9 mouse cellular contexts compared by ENCODE assay signal in genomic region chr11:50376156-50376790, GRCm38 (mm10). TPM values are rescaled to one million over a fixed set of nuclear protein-coding genes. Genes with fewer than 3 reads are reported as not detected.
A peak's percentile ranks its signal among the peaks of the same experiment; 100 is the strongest.
DNase-seq lines count a peak whose midpoint lies in the region; ATAC-seq and TF ChIP-seq lines count a peak whose summit lies in the region.
"Had no signal": no experiment of that assay in that cellular context is flagged by ENCODE, and none has a peak within 500 bp of the region (broad histone marks: within the 10 kb centered on the region; RNA-seq: fewer than 3 reads in every experiment).

No protein-coding gene starts in this region.

- peak overlapping the region; percentile 91 for H3K4me2 ChIP-seq in hindbrain, embryonic 11.5 days (replicated peaks; ENCODE audit: low read depth, low read length)
- peak overlapping the region; percentile 77 for H3K4me2 ChIP-seq in midbrain, embryonic 14.5 days (ENCODE audit: low read length)

- 50% methylated on average over 10 of the region's 10 CpGs for WGBS in heart, adult 2 months
- WGBS in hindbrain, embryonic 11.5 days, result 30% methylated on average over 10 of the region's 10 CpGs
- 18% methylated on average over 10 of the region's 10 CpGs for WGBS in midbrain, embryonic 14.5 days

- ATAC-seq in hindbrain, embryonic 11.5 days (ENCODE audit: low FRiP score), result no peak
- ATAC-seq in midbrain, embryonic 14.5 days (ENCODE audit: low FRiP score, low TSS enrichment), result no peak

- no peak for TF ChIP-seq POLR2A in heart, adult 2 months (IDR thresholded peaks at IDR 0.05; ENCODE audit: insufficient read depth, low read depth, low read length)

- peak overlapping the region; percentile 99 for H3K27ac ChIP-seq in heart, adult 2 months
- H3K27ac ChIP-seq in ES-E14 (ENCODE audit: insufficient read depth, low read depth, low read length, poor library complexity, severe bottlenecking), result no peak overlapping the region
- peak overlapping the region; percentile 99 for H3K27ac ChIP-seq in hindbrain, embryonic 11.5 days (ENCODE audit: low read depth, low read length)
- H3K27ac ChIP-seq in midbrain, embryonic 14.5 days (replicated peaks; ENCODE audit: low read depth, low read length), result peak overlapping the region; percentile 98

- in situ Hi-C loops in ES-E14 (cut with MboI; ENCODE audit: low sequenced_read_pairs in 2 of 2, unreplicated experiment in 2 of 2), result no loop called here

- 0 out of 2 replicates have a peak, but pooled peaks cover 3% of the 10 kb centered on the region for H3K79me2 ChIP-seq in heart, adult 2 months (replicated peaks; ENCODE audit: control insufficient read depth, insufficient read depth, low read length)

- H3K4me1 ChIP-seq in heart, adult 2 months (ENCODE audit: control insufficient read depth, insufficient read depth, low read length), result peaks cover 6% of the 10 kb centered on the region
- peaks cover 2 to 7% of the 10 kb centered on the region in 2 experiments; a peak in 3 of 4 replicates for H3K4me1 ChIP-seq in ES-E14 (ENCODE audit: control insufficient read depth in 2 of 2, insufficient read depth in 2 of 2, low read length in 2 of 2, poor library complexity in 1 of 2)
- peaks cover 9% of the 10 kb centered on the region for H3K4me1 ChIP-seq in hindbrain, embryonic 11.5 days (replicated peaks; ENCODE audit: control insufficient read depth, insufficient read depth, low read length)
- peaks cover 31% of the 10 kb centered on the region for H3K4me1 ChIP-seq in midbrain, embryonic 14.5 days (ENCODE audit: control insufficient read depth, insufficient read depth, low read length)

- no peak for TF ChIP-seq EP300 in heart, adult 2 months (IDR thresholded peaks at IDR 0.05; ENCODE audit: insufficient read depth, low read depth, low read length)

- no peaks in the 10 kb centered on the region for H3K27me3 ChIP-seq in heart, adult 2 months (ENCODE audit: control insufficient read depth, insufficient read depth, low read length)
- H3K27me3 ChIP-seq in hindbrain, embryonic 11.5 days (ENCODE audit: control insufficient read depth, insufficient read depth, low read length), result no peaks in the 10 kb centered on the region
- no peaks in the 10 kb centered on the region for H3K27me3 ChIP-seq in midbrain, embryonic 14.5 days (ENCODE audit: control insufficient read depth, insufficient read depth, low read length)

- no peaks in the 10 kb centered on the region for H3K9me3 ChIP-seq in ES-E14 (ENCODE audit: control insufficient read depth, insufficient read depth, low read depth, low read length)
- H3K9me3 ChIP-seq in hindbrain, embryonic 11.5 days (ENCODE audit: control insufficient read depth, low read length), result no peaks in the 10 kb centered on the region
- H3K9me3 ChIP-seq in midbrain, embryonic 14.5 days (ENCODE audit: control insufficient read depth, low read length), result no peaks in the 10 kb centered on the region

- intact Hi-C loops in heart, adult 2 months (cut with DNase I), result loop anchor here (2.0 kb wide), 1 partner anchor 51 kb away; the partner anchor contains the start of gene Canx

- DNase-seq in heart, adult 2 months, result peak in 1 of 2 experiments; percentile 17
- DNase-seq in heart, adult 18-20 months, result no peak
- no peak for DNase-seq in ES-E14 (ENCODE audit: low read depth, low spot score)
- DNase-seq in hindbrain, embryonic 11.5 days (ENCODE audit: low spot score), result no peak
- no peak for DNase-seq in midbrain, embryonic 14.5 days
- no peak for DNase-seq in adrenal gland, adult 2 months
- no peak for DNase-seq in adrenal gland, postnatal 14 days
- no peak for DNase-seq in B cell, adult 2 months
- DNase-seq: lung, adult 18-20 months had no signal

- TF ChIP-seq CTCF in heart, adult 2 months (IDR thresholded peaks at IDR 0.05), result no peak

- H3K36me3 ChIP-seq in heart, adult 2 months (ENCODE audit: control insufficient read depth, insufficient read depth, low read length), result peaks cover 20% of the 10 kb centered on the region
- H3K36me3 ChIP-seq in ES-E14 (ENCODE audit: control insufficient read depth, insufficient read depth, low read length, poor library complexity, severe bottlenecking), result peaks cover 9% of the 10 kb centered on the region
- H3K36me3 ChIP-seq in hindbrain, embryonic 11.5 days (ENCODE audit: control insufficient read depth, insufficient read depth, low read length), result peaks cover 3% of the 10 kb centered on the region; the same call in 1 of the 2 replicates
- peaks cover 18% of the 10 kb centered on the region for H3K36me3 ChIP-seq in midbrain, embryonic 14.5 days (ENCODE audit: control insufficient read depth, insufficient read depth, low read length)

- peak overlapping the region; percentile 81 for H3K4me3 ChIP-seq in heart, adult 2 months
- peak overlapping the region; percentile 76 to 96 for H3K4me3 ChIP-seq in ES-E14 (ENCODE audit: insufficient read depth in 1 of 2, low read depth in 1 of 2, low read length in 2 of 2, poor library complexity in 1 of 2, severe bottlenecking in 1 of 2)
- peak overlapping the region; percentile 97 for H3K4me3 ChIP-seq in hindbrain, embryonic 11.5 days (ENCODE audit: low read depth, low read length)
- H3K4me3 ChIP-seq in midbrain, embryonic 14.5 days (replicated peaks; ENCODE audit: low read depth, low read length), result peak overlapping the region; percentile 93

- peak overlapping the region; percentile 87 for H3K9ac ChIP-seq in heart, adult 2 months (ENCODE audit: low read depth, low read length)
- peak overlapping the region; percentile 88 for H3K9ac ChIP-seq in ES-E14 (ENCODE audit: insufficient read depth, low read depth, low read length, poor library complexity, severe bottlenecking)
- H3K9ac ChIP-seq in hindbrain, embryonic 11.5 days (ENCODE audit: low read depth, low read length), result peak overlapping the region; percentile 99
- H3K9ac ChIP-seq in midbrain, embryonic 14.5 days (replicated peaks; ENCODE audit: low read length), result peak overlapping the region; percentile 69

TF ChIP-seq in ES-E14, 5 proteins besides CTCF, POLR2A, EP300 and RAD21:
- no peak for TF ChIP-seq ZNF384 (IDR thresholded peaks at IDR 0.05; ENCODE audit: low read depth, low read length)
TF ChIP-seq in ES-E14: peak in this region for 0.

RNA-seq across cellular contexts. Expression of gene Hnrnph1, which starts 0.5 kb away (rescaled TPM):
- total RNA-seq in heart, adult 2 months (2021), result 100 to 1,000 TPM; 110 to 114 TPM
- 56.3 and 103 TPM in 2 replicates for polyA plus RNA-seq in heart, adult 2 months (2012; rRNA removed)
- 10 to 100 TPM; 97.0 to 99.6 TPM for total RNA-seq in heart, adult 18-20 months (2021)
- total RNA-seq in ES-E14 (2012; rRNA removed), result 308 and 401 TPM in 2 replicates
- polyA plus RNA-seq in hindbrain, embryonic 11.5 days (2014; fragmentation: Nextera tagmentation; extraction: Ambion mirVana), result 854 and 865 TPM in 2 replicates
- polyA plus RNA-seq in midbrain, embryonic 14.5 days (2014; fragmentation: Nextera tagmentation; extraction: Ambion mirVana), result 539 and 584 TPM in 2 replicates
- total RNA-seq in adrenal gland, adult 2 months (2021), result 100 to 1,000 TPM; 225 to 240 TPM
- 13.4 and 13.7 TPM in 2 replicates for polyA plus RNA-seq in adrenal gland, adult 2 months (2012; rRNA removed)
- total RNA-seq in adrenal gland, postnatal 14 days (2021), result 269 and 317 TPM in 2 replicates

RNA-seq across cellular contexts. Expression of gene Cby3, which starts 22.0 kb away (rescaled TPM):
- not detected for total RNA-seq in heart, adult 2 months (2021)
- 0.29 TPM in 1 of 2 replicates, not detected in the other for polyA plus RNA-seq in heart, adult 2 months (2012; rRNA removed)
- total RNA-seq in heart, adult 18-20 months (2021), result not detected
- 0.54 TPM in 1 of 2 replicates, not detected in the other for total RNA-seq in ES-E14 (2012; rRNA removed)
- 0.22 and 0.51 TPM in 2 replicates for polyA plus RNA-seq in hindbrain, embryonic 11.5 days (2014; fragmentation: Nextera tagmentation; extraction: Ambion mirVana)
- 0.32 and 0.77 TPM in 2 replicates for polyA plus RNA-seq in midbrain, embryonic 14.5 days (2014; fragmentation: Nextera tagmentation; extraction: Ambion mirVana)
- not detected for total RNA-seq in adrenal gland, adult 2 months (2021)
- polyA plus RNA-seq in adrenal gland, adult 2 months (2012; rRNA removed), result 0.57 TPM in 1 of 2 replicates, not detected in the other
- total RNA-seq in adrenal gland, postnatal 14 days (2021), result not detected in 2 replicates

RNA-seq across cellular contexts. Expression of gene Canx, which starts 50.8 kb away (rescaled TPM):
- 100 to 1,000 TPM; 324 to 369 TPM for total RNA-seq in heart, adult 2 months (2021)
- polyA plus RNA-seq in heart, adult 2 months (2012; rRNA removed), result 64.8 and 153 TPM in 2 replicates
- 100 to 1,000 TPM; 311 to 325 TPM for total RNA-seq in heart, adult 18-20 months (2021)
- 970 and 1,175 TPM in 2 replicates for total RNA-seq in ES-E14 (2012; rRNA removed)
- 242 and 267 TPM in 2 replicates for polyA plus RNA-seq in hindbrain, embryonic 11.5 days (2014; fragmentation: Nextera tagmentation; extraction: Ambion mirVana)
- 181 and 232 TPM in 2 replicates for polyA plus RNA-seq in midbrain, embryonic 14.5 days (2014; fragmentation: Nextera tagmentation; extraction: Ambion mirVana)
- 100 to 1,000 TPM; 479 to 498 TPM for total RNA-seq in adrenal gland, adult 2 months (2021)
- 13.9 and 19.7 TPM in 2 replicates for polyA plus RNA-seq in adrenal gland, adult 2 months (2012; rRNA removed)
- 347 and 361 TPM in 2 replicates for total RNA-seq in adrenal gland, postnatal 14 days (2021)

RNA-seq across cellular contexts. Expression of gene Rufy1, which starts 54.7 kb away (rescaled TPM):
- total RNA-seq in heart, adult 2 months (2021), result 10 to 100 TPM; 27.6 to 30.4 TPM
- polyA plus RNA-seq in heart, adult 2 months (2012; rRNA removed), result 26.0 and 41.4 TPM in 2 replicates
- total RNA-seq in heart, adult 18-20 months (2021), result 10 to 100 TPM; 28.3 to 35.5 TPM
- total RNA-seq in ES-E14 (2012; rRNA removed), result 11.2 and 13.1 TPM in 2 replicates
- 25.9 and 29.9 TPM in 2 replicates for polyA plus RNA-seq in hindbrain, embryonic 11.5 days (2014; fragmentation: Nextera tagmentation; extraction: Ambion mirVana)
- polyA plus RNA-seq in midbrain, embryonic 14.5 days (2014; fragmentation: Nextera tagmentation; extraction: Ambion mirVana), result 25.0 and 31.6 TPM in 2 replicates
- 10 to 100 TPM; 33.8 to 45.8 TPM for total RNA-seq in adrenal gland, adult 2 months (2021)
- 23.5 and 24.6 TPM in 2 replicates for polyA plus RNA-seq in adrenal gland, adult 2 months (2012; rRNA removed)
- total RNA-seq in adrenal gland, postnatal 14 days (2021), result 27.1 and 29.5 TPM in 2 replicates
